15 mouse cellular contexts compared by ENCODE assay signal in genomic region chr10:98676907-98677306, GRCm38 (mm10).
"Had no signal": no experiment of that assay in that cellular context is flagged by ENCODE, and none has a peak within 500 bp of the region (broad histone marks: within the 10 kb centered on the region; RNA-seq: fewer than 3 reads in every experiment).

No protein-coding gene starts in this region.

- H3K9ac ChIP-seq: kidney, embryonic 15.5 days; liver, embryonic 13.5 days; liver, postnatal 0 days; lung, embryonic 15.5 days; neural tube, embryonic 12.5 days; stomach, embryonic 15.5 days had no signal

- H3K9me3 ChIP-seq: kidney, embryonic 15.5 days; limb, embryonic 10.5 days; liver, embryonic 13.5 days; lung, embryonic 15.5 days; neural tube, embryonic 12.5 days; stomach, embryonic 15.5 days had no signal

- H3K27me3 ChIP-seq: kidney, embryonic 15.5 days; liver, embryonic 13.5 days; lung, embryonic 15.5 days; neural tube, embryonic 12.5 days; stomach, embryonic 15.5 days had no signal

- DNase-seq: kidney, adult 18-20 months; kidney, postnatal 25 days; liver, embryonic 13.5 days; liver, postnatal 0 days; lung, postnatal 14 days; midbrain, embryonic 14.5 days; retina, postnatal 1 day; right cerebral cortex, postnatal 4 days; thymus, postnatal 4 days had no signal

- H3K36me3 ChIP-seq: kidney, embryonic 15.5 days; limb, embryonic 10.5 days; liver, embryonic 13.5 days; lung, embryonic 15.5 days; neural tube, embryonic 12.5 days; stomach, embryonic 15.5 days had no signal

- ATAC-seq: liver, postnatal 0 days had no signal

- H3K4me2 ChIP-seq: kidney, embryonic 15.5 days; liver, embryonic 13.5 days; lung, embryonic 15.5 days; neural tube, embryonic 12.5 days; stomach, embryonic 15.5 days had no signal

- H3K27ac ChIP-seq: kidney, embryonic 15.5 days; left cerebral cortex, adult 2 months; limb, embryonic 10.5 days; liver, embryonic 13.5 days; lung, embryonic 15.5 days; neural tube, embryonic 12.5 days; stomach, embryonic 15.5 days had no signal

- H3K4me3 ChIP-seq: kidney, embryonic 15.5 days; left cerebral cortex, adult 2 months; limb, embryonic 10.5 days; liver, embryonic 13.5 days; lung, embryonic 15.5 days; neural tube, embryonic 12.5 days; stomach, embryonic 15.5 days had no signal

- H3K4me1 ChIP-seq: limb, embryonic 10.5 days; liver, embryonic 13.5 days; neural tube, embryonic 12.5 days; stomach, embryonic 15.5 days had no signal
